Mouse (Mus musculus) lung, adult 2 months (tissue): Measurements from ENCODE around the gene Brwd1. TPM values are rescaled to one million over a fixed set of nuclear protein-coding genes. Genes with fewer than 3 reads are reported as not detected.
A peak's percentile ranks its signal among the peaks of the same experiment; 100 is the strongest.

ENCODE experiments used
- DNase-seq: peaks from one replicate; pipeline ENCODE4 v3.0.0; 2022
- H3K4me1 ChIP-seq: fragments of 200-500 bp; 2 replicates; pipeline ENCODE4 v1.6.1; 2011; ENCODE audit warnings: low read length; ENCODE audit not compliant: control insufficient read depth, insufficient read depth
- H3K4me3 ChIP-seq: fragments of 200-500 bp; replicated peaks from 2 replicates; pipeline ENCODE3; 2011; ENCODE audit warnings: low read depth, mild to moderate bottlenecking, control low read depth, low read length; ENCODE audit errors: extremely low read depth
- CTCF ChIP-seq: fragments of 200-500 bp; IDR thresholded peaks from 2 replicates; pipeline ENCODE4 v1.5.1; 2011; ENCODE audit warnings: mild to moderate bottlenecking, low read length, control low read depth; ENCODE audit not compliant: insufficient read depth
- POLR2A ChIP-seq: fragments of 200-500 bp; IDR thresholded peaks from 2 replicates; pipeline ENCODE4 v1.6.1; 2011; ENCODE audit warnings: low read depth, mild to moderate bottlenecking, control low read depth, low read length, borderline replicate concordance; ENCODE audit errors: extremely low read depth
- WGBS: fragments of 180-500 bp; shearing (Covaris S2); methylation state at CpG from one replicate; pipeline ENCODE4 v1.1.7; 2018; 5-methylcytosine and 5-hydroxymethylcytosine counted together
- polyA plus RNA-seq: library from polyadenylated mRNA; depleted of rRNA; stranded (reverse); fragments of >200 nt; gene quantifications from 2 replicates; pipeline ENCODE4 v1.2.3, GENCODE M21; 2012

Brwd1 gene
- polyA plus RNA-seq, 1 experiment = 27.4 TPM

DNA sequence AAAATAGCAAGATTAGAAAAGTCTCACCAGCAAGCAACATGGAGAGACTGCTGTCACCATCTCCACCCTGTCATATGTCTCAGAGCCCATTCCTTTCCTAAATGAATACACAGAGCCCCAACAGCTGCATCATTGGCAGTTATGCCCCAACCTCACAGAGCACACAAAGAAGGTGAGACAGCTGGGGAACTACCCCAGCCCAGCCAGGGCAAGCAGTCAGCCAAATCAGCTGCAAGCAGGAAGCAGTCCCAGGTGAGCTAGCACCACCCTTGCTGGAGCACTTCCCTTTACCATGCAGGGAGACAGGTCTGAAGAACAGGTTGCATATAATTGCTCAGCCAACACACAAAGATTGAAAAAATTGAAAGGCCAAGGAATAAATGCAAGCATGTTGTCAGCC, 3.3 kb upstream of the Brwd1 start:
- H3K4me1 ChIP-seq = peaks cover 3% of the 10 kb centered on the region
- TF ChIP-seq CTCF (no peak), POLR2A (no peak)
- DNase-seq = no peak
- no peak overlapping the region for H3K4me3 ChIP-seq

GRCm38 (mm10) chr16:96083179-96083646, 887 bp upstream of the Brwd1 start:
- peak; percentile 60 for DNase-seq
- H3K4me3 ChIP-seq = peak overlapping the region; percentile 80
- TF ChIP-seq POLR2A (peak; percentile 44; the same call in 1 of the 2 replicates), CTCF (no peak)
- 10% methylated on average over 20 of the region's 20 CpGs for WGBS
- peaks cover 2% of the 10 kb centered on the region for H3K4me1 ChIP-seq

- DNase-seq = no peak
- under 1% methylated on average over 56 of the region's 68 CpGs for whole genome bisulfite sequencing
Measured at GRCm38 (mm10) chr16:96081742-96082241, 534 bp downstream of the Brwd1 start.

GRCm38 (mm10) chr16:96081331-96081730, 995 bp downstream of the Brwd1 start:
- peak; percentile 95 for DNase-seq
- Histone ChIP-seq H3K4me1 (peaks cover 2% of the 10 kb centered on the region), H3K4me3 (peak overlapping the region; percentile 91)
- WGBS = under 1% methylated on average over 25 of the region's 28 CpGs
- TF ChIP-seq CTCF (no peak), POLR2A (no peak)

More at GRCm38 (mm10) chr16:96081742-96082241, 534 bp downstream of the Brwd1 start:
- Histone ChIP-seq H3K4me3 (peak overlapping the region; percentile 91), H3K4me1 (peaks cover 2% of the 10 kb centered on the region)
- TF ChIP-seq POLR2A = no peak
- no peak for TF ChIP-seq CTCF

DNA sequence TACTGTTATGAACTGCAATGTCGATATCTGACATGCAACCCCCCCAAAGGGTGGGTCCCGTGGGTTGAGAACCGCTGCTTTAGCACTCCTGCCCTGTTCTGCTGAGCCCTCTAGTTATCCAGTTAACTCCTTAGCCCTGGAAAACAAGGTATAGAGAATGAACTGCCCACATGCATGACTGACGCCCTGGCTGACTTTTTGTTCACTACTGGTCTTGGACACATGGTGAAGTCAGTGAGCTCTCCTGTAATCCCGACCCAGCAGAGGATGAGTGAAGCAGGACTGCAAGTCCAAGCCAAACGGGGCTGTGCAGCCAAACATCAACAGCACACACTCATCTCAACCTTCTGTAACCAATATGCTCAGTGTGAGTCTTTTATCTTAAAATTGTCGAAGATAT, 1.8 kb downstream of the Brwd1 start:
- H3K4me3 ChIP-seq = no peak overlapping the region
- 75% methylated on average over 7 of the region's 7 CpGs for WGBS

DNA sequence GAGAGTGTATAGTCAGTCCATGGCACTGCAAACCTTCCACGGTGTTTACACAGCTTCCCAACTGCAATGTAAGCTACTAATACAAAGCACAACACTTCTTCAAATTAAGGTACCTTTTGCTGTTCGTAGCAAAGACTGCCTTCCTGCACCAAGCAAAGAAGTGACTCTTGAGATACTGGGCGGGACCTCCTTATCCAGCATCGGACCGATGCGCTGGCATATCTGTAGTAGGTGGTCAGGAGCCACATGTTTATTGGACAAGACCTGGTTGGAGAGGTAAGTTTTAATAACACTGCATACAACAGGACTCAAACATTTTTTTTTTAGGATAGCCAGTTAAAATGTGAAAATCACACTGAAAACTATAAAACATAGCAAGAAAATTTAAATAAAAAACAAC, 14.0 kb downstream of the Brwd1 start:
- H3K4me1 ChIP-seq = peaks cover 2% of the 10 kb centered on the region; the same call in 1 of the 2 replicates
- H3K4me3 ChIP-seq = no peak overlapping the region
- no peak for DNase-seq
- TF ChIP-seq POLR2A (no peak), CTCF (no peak)
- WGBS = 86% methylated on average over 6 of the region's 6 CpGs

More for the DNA sequence above, 1.8 kb downstream of the Brwd1 start:
- H3K4me1 ChIP-seq = peaks cover 2% of the 10 kb centered on the region
- TF ChIP-seq CTCF = no peak
- no peak for TF ChIP-seq POLR2A
- DNase-seq = no peak

- peaks cover under 1% of the 10 kb centered on the region; the same call in 1 of the 2 replicates for H3K4me1 ChIP-seq
- 93% methylated on average over 12 of the region's 12 CpGs for WGBS
- H3K4me3 ChIP-seq = no peak overlapping the region
- DNase-seq = no peak
- TF ChIP-seq POLR2A = no peak
Measured at GRCm38 (mm10) chr16:96066174-96066573, 16.2 kb downstream of the Brwd1 start.

GRCm38 (mm10) chr16:96064649-96065048, 17.7 kb downstream of the Brwd1 start:
- 69% methylated on average over 6 of the region's 6 CpGs for WGBS
- no peaks in the 10 kb centered on the region; the same call in 1 of the 2 replicates for H3K4me1 ChIP-seq
- no peak for DNase-seq
- TF ChIP-seq POLR2A (no peak), CTCF (no peak)
- no peak overlapping the region for H3K4me3 ChIP-seq

- TF ChIP-seq POLR2A = no peak
- TF ChIP-seq CTCF = no peak
- Histone ChIP-seq H3K4me3 (no peak overlapping the region), H3K4me1 (no peaks in the 10 kb centered on the region)
- WGBS = 66% methylated on average over 5 of the region's 5 CpGs
- DNase-seq = peak; percentile 36
Measured at GRCm38 (mm10) chr16:96044096-96044495, 38.2 kb downstream of the Brwd1 start.

DNA sequence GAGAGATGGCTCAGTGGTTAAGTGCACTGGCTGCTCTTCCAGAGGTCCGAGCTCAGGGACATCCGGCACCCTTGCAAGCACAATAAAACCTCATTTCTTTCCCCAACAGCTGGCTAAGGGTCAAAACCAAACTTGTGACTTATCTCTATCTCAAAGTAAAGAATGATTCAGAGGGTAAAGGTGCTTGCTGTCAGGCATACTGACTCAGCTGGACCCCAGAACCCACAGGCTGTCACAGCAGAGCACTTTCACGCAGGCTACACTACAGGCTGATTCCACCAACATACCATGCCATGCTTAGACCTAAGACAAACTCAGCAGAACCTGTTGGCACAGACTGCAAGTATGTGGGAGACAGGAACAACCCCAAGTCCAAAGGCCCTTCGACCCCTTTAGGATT, 41.6 kb downstream of the Brwd1 start:
- no peak overlapping the region for H3K4me3 ChIP-seq
- no peak for DNase-seq
- TF ChIP-seq POLR2A (no peak), CTCF (no peak)
- 95% methylated on average over 4 of the region's 4 CpGs for WGBS
- H3K4me1 ChIP-seq = no peaks in the 10 kb centered on the region
